Mouse (Mus musculus): ENCODE data around the gene Vrk1.

DNA sequence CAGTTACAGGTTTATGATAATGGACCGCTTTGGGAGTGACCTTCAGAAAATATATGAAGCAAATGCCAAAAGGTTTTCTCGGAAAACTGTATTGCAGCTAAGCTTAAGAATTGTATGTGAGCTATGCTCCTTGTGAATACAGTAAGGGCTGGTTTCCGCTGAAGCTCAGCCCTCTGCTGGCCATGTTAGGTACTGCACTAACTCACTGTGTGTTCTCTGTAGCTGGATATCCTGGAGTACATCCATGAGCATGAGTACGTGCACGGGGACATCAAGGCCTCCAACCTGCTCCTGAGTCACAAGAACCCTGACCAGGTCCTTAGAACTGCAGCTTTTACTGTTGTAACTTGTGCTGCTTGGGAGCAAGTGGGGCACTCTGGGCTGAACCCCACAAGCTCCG is 45.8 kb downstream of the Vrk1 start:
- TF ChIP-seq POLR2A (IDR thresholded peaks at IDR 0.05; ENCODE audit: control insufficient read depth in 1 of 2, insufficient read depth in 1 of 2, low read depth in 1 of 2, low read length in 2 of 2, poor library complexity in 1 of 2) (no peak), CTCF (IDR thresholded peaks at IDR 0.05 in 2 of 3, conservative IDR thresholded peaks at IDR 0.05 in 1 of 3; ENCODE audit: control insufficient read depth in 1 of 3, insufficient read depth in 1 of 3, low read depth in 2 of 3, low read length in 3 of 3, poor library complexity in 1 of 3, severe bottlenecking in 1 of 3) (peak; percentile 75 to 99 (median 79)), ELF1 (IDR thresholded peaks at IDR 0.05; ENCODE audit: low read depth, low read length) (no peak), NRF1 (IDR thresholded peaks at IDR 0.05; ENCODE audit: insufficient read depth, low read depth, low read length, poor library complexity, severe bottlenecking) (no peak), HCFC1 (IDR thresholded peaks at IDR 0.05; ENCODE audit: low read depth, low read length) (no peak), UBTF (IDR thresholded peaks at IDR 0.05; ENCODE audit: borderline replicate concordance, insufficient read depth, low read depth, low read length) (no peak), ZC3H11A (IDR thresholded peaks at IDR 0.05; ENCODE audit: low read depth, low read length) (peak; percentile 66), MYC (IDR thresholded peaks at IDR 0.05; ENCODE audit: low read depth, low read length) (no peak)
